Comparison of ENCODE assay signal across 32 mouse cellular contexts in genomic region chr15:98209676-98210075, GRCm38 (mm10). TPM values are rescaled to one million over a fixed set of nuclear protein-coding genes. Genes with fewer than 3 reads are reported as not detected.
A peak's percentile ranks its signal among the peaks of the same experiment; 100 is the strongest.
DNase-seq lines count a peak whose midpoint lies in the region; ATAC-seq and TF ChIP-seq lines count a peak whose summit lies in the region.
"Had no signal": no experiment of that assay in that cellular context is flagged by ENCODE, and none has a peak within 500 bp of the region (broad histone marks: within the 10 kb centered on the region; RNA-seq: fewer than 3 reads in every experiment).

No protein-coding gene starts in this region.

- WGBS in kidney, embryonic 15.5 days: 66% methylated on average over 7 of the region's 7 CpGs
- WGBS in thymus, adult 2 months: 76% methylated on average over 7 of the region's 7 CpGs
- 76% methylated on average over 7 of the region's 7 CpGs for WGBS in hindbrain, embryonic 14.5 days

- H3K27me3 ChIP-seq in Patski: no peaks in the 10 kb centered on the region
- no peaks in the 10 kb centered on the region for H3K27me3 ChIP-seq in kidney, embryonic 15.5 days
- no peaks in the 10 kb centered on the region for H3K27me3 ChIP-seq in thymus, adult 2 months (ENCODE audit: control insufficient read depth, insufficient read depth, low read length)
- H3K27me3 ChIP-seq in hindbrain, embryonic 14.5 days (ENCODE audit: control insufficient read depth, insufficient read depth, low read length): no peaks in the 10 kb centered on the region
- H3K27me3 ChIP-seq: embryonic facial prominence, embryonic 13.5 days; heart, embryonic 15.5 days; hindbrain, embryonic 12.5 days; liver, embryonic 12.5 days; midbrain, embryonic 13.5 days; neural tube, embryonic 13.5 days had no signal

- POLR2A ChIA-PET in Patski (lab: Charles Lee): no interaction called here

- in situ Hi-C loops in Patski (cut with MboI; ENCODE audit: low pct_unique_long_range_greater_than_20kb): no loop called here

- CTCF ChIA-PET in Patski (lab: Charles Lee): interaction anchor here (1.1 to 1.3 kb wide), 2 partner anchors 9 to 29 kb away, joined by 3 to 4 read pairs; no protein-coding TSS in a partner anchor

- DNase-seq in 416B (ENCODE audit: low read depth) (peak; percentile 4), Patski (ENCODE audit: low read depth, low spot score) (peak; percentile 31)
- peak; percentile 50 to 80 for DNase-seq in kidney, postnatal 25 days
- no peak for DNase-seq in thymus, adult 2 months
- DNase-seq in cerebellum, postnatal 14 days: no peak
- no peak for DNase-seq in urinary bladder, postnatal 4 days (ENCODE audit: low spot score in 2 of 2)
- no peak for DNase-seq in hindbrain, embryonic 14.5 days (ENCODE audit: low spot score)
- DNase-seq: adrenal gland, postnatal 14 days; cerebellum, adult 11-12 months; cerebellum, adult 9-11 months; gastrocnemius, postnatal 10 days; left cerebral cortex, postnatal 4 days; liver, postnatal 0 days; lung, postnatal 4 days; right cerebral cortex, postnatal 4 days had no signal

- no peaks in the 10 kb centered on the region for H3K4me1 ChIP-seq in kidney, embryonic 15.5 days
- H3K4me1 ChIP-seq in thymus, adult 2 months (replicated peaks; ENCODE audit: control insufficient read depth, insufficient read depth, low read length): no peaks in the 10 kb centered on the region
- H3K4me1 ChIP-seq in hindbrain, embryonic 14.5 days (replicated peaks; ENCODE audit: control insufficient read depth, insufficient read depth, low read length): no peaks in the 10 kb centered on the region
- H3K4me1 ChIP-seq: embryonic facial prominence, embryonic 13.5 days; forebrain, embryonic 10.5 days; heart, embryonic 15.5 days; hindbrain, embryonic 12.5 days; liver, embryonic 12.5 days; megakaryocyte, embryonic 14.5 days; midbrain, embryonic 13.5 days; neural tube, embryonic 13.5 days had no signal

- TF ChIP-seq CTCF in Patski (IDR thresholded peaks at IDR 0.05): no peak
- no peak for TF ChIP-seq CTCF in thymus, adult 2 months (IDR thresholded peaks at IDR 0.05; ENCODE audit: borderline replicate concordance, control insufficient read depth, extremely low read depth, insufficient read depth, low read length, poor library complexity)

- ATAC-seq in Patski: peak; percentile 87
- ATAC-seq in kidney, embryonic 15.5 days (replicated peaks; ENCODE audit: low FRiP score): peak; percentile 52; the same call in 1 of the 2 replicates
- ATAC-seq in hindbrain, embryonic 14.5 days (ENCODE audit: low FRiP score): no peak
- ATAC-seq: intestine, embryonic 16.5 days; liver, embryonic 12.5 days; liver, postnatal 0 days; midbrain, embryonic 13.5 days had no signal

- H3K27ac ChIP-seq in kidney, embryonic 15.5 days: no peak overlapping the region
- H3K27ac ChIP-seq in thymus, adult 2 months (ENCODE audit: control insufficient read depth, insufficient read depth, low read length): no peak overlapping the region
- H3K27ac ChIP-seq in hindbrain, embryonic 14.5 days: no peak overlapping the region
- H3K27ac ChIP-seq: embryonic facial prominence, embryonic 13.5 days; forebrain, embryonic 10.5 days; heart, embryonic 15.5 days; hindbrain, embryonic 12.5 days; layer of hippocampus, adult 2 months; liver, embryonic 12.5 days; midbrain, embryonic 13.5 days; neural tube, embryonic 13.5 days had no signal

- TF ChIP-seq POLR2A in thymus, adult 2 months (IDR thresholded peaks at IDR 0.05; ENCODE audit: control insufficient read depth, extremely low read depth, insufficient read depth, low read length, poor library complexity): no peak

- no peaks in the 10 kb centered on the region for H3K9me3 ChIP-seq in kidney, embryonic 15.5 days (replicated peaks)
- H3K9me3 ChIP-seq in hindbrain, embryonic 14.5 days (ENCODE audit: control insufficient read depth, low read length): no peaks in the 10 kb centered on the region
- H3K9me3 ChIP-seq: embryonic facial prominence, embryonic 13.5 days; forebrain, embryonic 10.5 days; heart, embryonic 15.5 days; hindbrain, embryonic 12.5 days; liver, embryonic 12.5 days; megakaryocyte, embryonic 14.5 days; midbrain, embryonic 13.5 days; neural tube, embryonic 13.5 days had no signal

- no peaks in the 10 kb centered on the region for H3K36me3 ChIP-seq in kidney, embryonic 15.5 days
- no peaks in the 10 kb centered on the region for H3K36me3 ChIP-seq in thymus, adult 2 months (ENCODE audit: control insufficient read depth, insufficient read depth, low read length)
- no peaks in the 10 kb centered on the region for H3K36me3 ChIP-seq in hindbrain, embryonic 14.5 days (replicated peaks; ENCODE audit: control insufficient read depth, insufficient read depth)
- H3K36me3 ChIP-seq: embryonic facial prominence, embryonic 13.5 days; forebrain, embryonic 10.5 days; heart, embryonic 15.5 days; hindbrain, embryonic 12.5 days; liver, embryonic 12.5 days; midbrain, embryonic 13.5 days; neural tube, embryonic 13.5 days had no signal

- no peak overlapping the region for H3K9ac ChIP-seq in kidney, embryonic 15.5 days
- H3K9ac ChIP-seq in hindbrain, embryonic 14.5 days: no peak overlapping the region
- H3K9ac ChIP-seq: embryonic facial prominence, embryonic 13.5 days; heart, embryonic 15.5 days; hindbrain, embryonic 12.5 days; liver, embryonic 12.5 days; liver, postnatal 0 days; midbrain, embryonic 13.5 days; neural tube, embryonic 13.5 days had no signal

- H3K4me3 ChIP-seq in kidney, embryonic 15.5 days (replicated peaks): no peak overlapping the region
- no peak overlapping the region for H3K4me3 ChIP-seq in thymus, adult 2 months (ENCODE audit: control insufficient read depth, insufficient read depth, low read length)
- no peak overlapping the region for H3K4me3 ChIP-seq in hindbrain, embryonic 14.5 days (replicated peaks; ENCODE audit: low read length)
- H3K4me3 ChIP-seq: embryonic facial prominence, embryonic 13.5 days; forebrain, embryonic 10.5 days; heart, embryonic 15.5 days; hindbrain, embryonic 12.5 days; layer of hippocampus, adult 2 months; liver, embryonic 12.5 days; megakaryocyte, embryonic 14.5 days; midbrain, embryonic 13.5 days; neural tube, embryonic 13.5 days had no signal

- H3K4me2 ChIP-seq in kidney, embryonic 15.5 days: no peak overlapping the region
- no peak overlapping the region for H3K4me2 ChIP-seq in hindbrain, embryonic 14.5 days (replicated peaks)
- H3K4me2 ChIP-seq: embryonic facial prominence, embryonic 13.5 days; heart, embryonic 15.5 days; hindbrain, embryonic 12.5 days; liver, embryonic 12.5 days; midbrain, embryonic 13.5 days; neural tube, embryonic 13.5 days had no signal

RNA-seq across cellular contexts. Expression of gene Gm44579, which starts 11.1 kb away (rescaled TPM):
- not detected for polyA plus RNA-seq in Patski (2021)
- not detected in 2 replicates for polyA plus RNA-seq in kidney, embryonic 15.5 days (2015; fragmentation: Nextera tagmentation; extraction: Ambion mirVana)
- not detected in 2 replicates for polyA plus RNA-seq in thymus, adult 2 months (2012; rRNA removed)
- not detected in 2 replicates for polyA plus RNA-seq in hindbrain, embryonic 14.5 days (2014; fragmentation: Nextera tagmentation; extraction: Ambion mirVana)
- polyA plus RNA-seq: embryonic facial prominence, embryonic 13.5 days; forebrain, embryonic 10.5 days; gonadal fat pad, adult 2 months; heart, embryonic 15.5 days; hindbrain, embryonic 12.5 days; intestine, embryonic 16.5 days; limb, embryonic 14.5 days; liver, embryonic 12.5 days; liver, postnatal 0 days; lung, embryonic 16.5 days; midbrain, embryonic 13.5 days; neural tube, embryonic 13.5 days; spleen, adult 2 months; stomach, embryonic 14.5 days; testis, adult 2 months had no signal

RNA-seq across cellular contexts. Expression of gene Olfr287, which starts 11.2 kb away (rescaled TPM):
- polyA plus RNA-seq in Patski (2021): not detected
- polyA plus RNA-seq in kidney, embryonic 15.5 days (2015; fragmentation: Nextera tagmentation; extraction: Ambion mirVana): not detected in 2 replicates
- polyA plus RNA-seq in thymus, adult 2 months (2012; rRNA removed): 0.22 TPM in 1 of 2 replicates, not detected in the other
- 0.17 TPM in 1 of 2 replicates, not detected in the other for polyA plus RNA-seq in hindbrain, embryonic 14.5 days (2014; fragmentation: Nextera tagmentation; extraction: Ambion mirVana)
- polyA plus RNA-seq: embryonic facial prominence, embryonic 13.5 days; forebrain, embryonic 10.5 days; gonadal fat pad, adult 2 months; heart, embryonic 15.5 days; hindbrain, embryonic 12.5 days; intestine, embryonic 16.5 days; limb, embryonic 14.5 days; liver, embryonic 12.5 days; liver, postnatal 0 days; lung, embryonic 16.5 days; midbrain, embryonic 13.5 days; spleen, adult 2 months; stomach, embryonic 14.5 days; testis, adult 2 months had no signal

RNA-seq across cellular contexts. Expression of gene Olfr288, which starts 14.3 kb away (rescaled TPM):
- polyA plus RNA-seq in Patski (2021): not detected
- not detected in 2 replicates for polyA plus RNA-seq in kidney, embryonic 15.5 days (2015; fragmentation: Nextera tagmentation; extraction: Ambion mirVana)
- polyA plus RNA-seq in thymus, adult 2 months (2012; rRNA removed): not detected in 2 replicates
- polyA plus RNA-seq in hindbrain, embryonic 14.5 days (2014; fragmentation: Nextera tagmentation; extraction: Ambion mirVana): not detected in 2 replicates
- polyA plus RNA-seq: embryonic facial prominence, embryonic 13.5 days; forebrain, embryonic 10.5 days; gonadal fat pad, adult 2 months; heart, embryonic 15.5 days; hindbrain, embryonic 12.5 days; intestine, embryonic 16.5 days; limb, embryonic 14.5 days; liver, embryonic 12.5 days; liver, postnatal 0 days; lung, embryonic 16.5 days; midbrain, embryonic 13.5 days; neural tube, embryonic 13.5 days; spleen, adult 2 months; stomach, embryonic 14.5 days; testis, adult 2 months had no signal

RNA-seq across cellular contexts. Expression of gene Olfr286, which starts 24.6 kb away (rescaled TPM):
- not detected for polyA plus RNA-seq in Patski (2021)
- not detected in 2 replicates for polyA plus RNA-seq in kidney, embryonic 15.5 days (2015; fragmentation: Nextera tagmentation; extraction: Ambion mirVana)
- polyA plus RNA-seq in thymus, adult 2 months (2012; rRNA removed): 0.11 TPM in 1 of 2 replicates, not detected in the other
- polyA plus RNA-seq in hindbrain, embryonic 14.5 days (2014; fragmentation: Nextera tagmentation; extraction: Ambion mirVana): not detected in 2 replicates
- polyA plus RNA-seq: embryonic facial prominence, embryonic 13.5 days; forebrain, embryonic 10.5 days; gonadal fat pad, adult 2 months; heart, embryonic 15.5 days; hindbrain, embryonic 12.5 days; intestine, embryonic 16.5 days; limb, embryonic 14.5 days; liver, embryonic 12.5 days; liver, postnatal 0 days; lung, embryonic 16.5 days; midbrain, embryonic 13.5 days; neural tube, embryonic 13.5 days; spleen, adult 2 months; stomach, embryonic 14.5 days; testis, adult 2 months had no signal

RNA-seq across cellular contexts. Expression of gene Ccdc184, which starts 42.7 kb away (rescaled TPM):
- polyA plus RNA-seq in Patski (2021): not detected
- 0.99 and 1.6 TPM in 2 replicates for polyA plus RNA-seq in kidney, embryonic 15.5 days (2015; fragmentation: Nextera tagmentation; extraction: Ambion mirVana)
- polyA plus RNA-seq in thymus, adult 2 months (2012; rRNA removed): 1.3 TPM in 2 replicates
- polyA plus RNA-seq in hindbrain, embryonic 14.5 days (2014; fragmentation: Nextera tagmentation; extraction: Ambion mirVana): 98.1 and 125 TPM in 2 replicates
- polyA plus RNA-seq: liver, embryonic 12.5 days; liver, postnatal 0 days had no signal

Comparison
In these comparisons a context has a peak if more than half of its experiments do, and no peak if none do; other contexts are left out.
1. DNase-seq: peak in 416B (single experiment), Patski (single experiment) and kidney, postnatal 25 days (2 of 2); none in thymus, adult 2 months (single experiment), cerebellum, postnatal 14 days (0 of 2), urinary bladder, postnatal 4 days (0 of 2) and hindbrain, embryonic 14.5 days (single experiment).